Mouse (Mus musculus) right cerebral cortex, postnatal 14 days (tissue): ENCODE measurements at regions not wholly inside any gene's neighbourhood (a gene's known extent, or its start where the extent isn't known, plus 50 kb on each side); places are given as distances from the start of the nearest gene placed in this dataset.
"Not testable (repeated sequence)": the region's sequence is repeated elsewhere in the genome, so short reads cannot be mapped to it uniquely, and the experiment has no call there.

Source experiments
- DNase-seq: peaks from one replicate; pipeline ENCODE4 v3.0.0; 2022

DNA sequence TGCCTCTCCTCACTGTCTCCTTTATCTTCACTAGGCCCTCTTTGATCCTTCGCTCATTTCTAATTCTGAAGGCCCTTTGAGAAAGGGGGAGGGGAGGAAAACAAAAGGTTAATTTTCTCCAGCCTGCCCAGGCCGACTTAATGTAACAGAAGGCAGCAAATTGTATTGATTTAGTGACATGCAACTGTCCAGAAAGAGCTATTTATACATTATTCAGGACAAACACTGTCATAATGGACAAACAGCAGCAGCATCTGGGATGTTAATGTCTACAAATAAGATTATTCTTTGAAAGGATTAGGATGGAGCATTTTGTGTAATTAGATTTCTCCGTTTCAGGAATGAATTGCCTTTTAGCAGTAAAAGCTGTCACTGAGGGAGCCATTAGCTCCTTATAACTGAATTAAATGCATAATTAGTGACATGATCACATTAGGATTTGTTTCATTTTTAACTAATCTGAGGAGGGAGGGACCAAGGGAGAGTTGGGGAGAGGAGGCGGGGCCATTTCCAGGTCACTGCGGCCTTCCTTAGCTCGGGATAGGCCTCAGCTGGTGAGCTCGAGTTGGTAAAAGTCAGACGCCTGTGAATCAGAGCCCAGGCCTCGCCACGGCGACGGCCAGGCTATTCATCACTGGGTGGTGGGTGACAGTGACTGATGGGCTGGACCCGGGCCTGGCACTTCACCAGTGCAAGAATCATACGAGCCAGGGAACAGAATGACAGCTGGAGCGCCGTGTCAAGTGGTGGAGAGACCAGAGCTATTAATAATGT is 167.7 kb downstream of the Nkx6-1 start:
- DNase-seq: no peak

DNA sequence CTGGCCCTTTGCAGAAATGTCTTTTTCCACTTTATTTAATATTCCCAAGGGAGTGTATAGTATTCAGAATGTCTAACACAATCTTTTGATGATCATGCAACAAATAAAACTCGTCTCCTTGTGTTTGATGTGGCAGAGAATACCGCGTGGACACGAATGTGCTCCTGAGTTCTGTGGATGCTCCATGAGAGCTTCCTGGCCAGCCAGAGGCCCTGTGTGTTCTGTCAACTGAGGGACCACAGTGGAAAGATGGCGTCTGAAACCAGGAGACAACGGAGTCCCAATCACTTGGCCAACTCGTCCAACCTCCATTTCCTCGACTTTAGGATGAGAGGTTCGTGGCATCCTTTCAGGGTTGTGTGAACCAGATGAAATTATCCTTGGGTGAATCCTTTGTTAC is 168.6 kb downstream of the Nkx6-1 start:
- no peak for DNase-seq

DNA sequence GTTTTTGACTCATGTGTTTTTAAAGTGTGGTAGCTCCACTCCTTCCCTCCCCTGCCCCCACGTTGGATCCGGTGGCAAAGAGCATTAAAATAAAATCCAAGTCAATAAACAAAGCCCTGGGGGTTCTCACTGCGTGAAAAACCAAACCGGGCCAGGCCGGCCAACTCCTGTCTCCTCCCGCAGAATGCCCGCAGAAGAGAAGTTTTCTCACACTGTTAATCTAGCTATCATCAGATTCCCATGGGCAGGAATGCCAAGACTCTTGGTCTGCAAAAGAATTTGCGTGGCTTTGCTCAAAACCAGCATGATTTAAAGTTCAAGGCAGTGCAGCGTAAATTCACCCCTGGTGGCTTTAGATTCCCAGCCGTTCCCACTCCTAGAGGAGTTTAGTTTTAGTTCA is 219.0 kb downstream of the Nkx6-1 start:
- no peak for DNase-seq

DNA sequence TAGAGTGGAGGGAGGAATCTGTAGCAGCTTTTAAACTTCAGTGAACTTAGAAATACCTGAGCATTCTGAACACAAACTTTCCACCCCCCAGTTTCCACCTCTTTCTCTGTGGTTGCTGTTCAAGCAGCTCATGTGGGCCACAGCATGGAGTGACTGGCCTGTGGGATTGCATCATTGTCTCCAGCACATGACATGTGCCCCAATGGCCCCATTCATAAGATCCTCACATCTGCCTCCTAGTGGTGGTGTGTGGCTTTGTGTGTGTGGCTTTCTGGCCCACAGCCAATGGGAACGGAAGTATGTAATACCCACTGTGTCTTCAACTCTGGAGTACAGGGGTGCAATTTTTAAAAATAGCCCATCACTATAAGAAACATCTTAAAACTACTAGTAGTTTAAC is 223.0 kb downstream of the Nkx6-1 start:
- DNase-seq: no peak

DNA sequence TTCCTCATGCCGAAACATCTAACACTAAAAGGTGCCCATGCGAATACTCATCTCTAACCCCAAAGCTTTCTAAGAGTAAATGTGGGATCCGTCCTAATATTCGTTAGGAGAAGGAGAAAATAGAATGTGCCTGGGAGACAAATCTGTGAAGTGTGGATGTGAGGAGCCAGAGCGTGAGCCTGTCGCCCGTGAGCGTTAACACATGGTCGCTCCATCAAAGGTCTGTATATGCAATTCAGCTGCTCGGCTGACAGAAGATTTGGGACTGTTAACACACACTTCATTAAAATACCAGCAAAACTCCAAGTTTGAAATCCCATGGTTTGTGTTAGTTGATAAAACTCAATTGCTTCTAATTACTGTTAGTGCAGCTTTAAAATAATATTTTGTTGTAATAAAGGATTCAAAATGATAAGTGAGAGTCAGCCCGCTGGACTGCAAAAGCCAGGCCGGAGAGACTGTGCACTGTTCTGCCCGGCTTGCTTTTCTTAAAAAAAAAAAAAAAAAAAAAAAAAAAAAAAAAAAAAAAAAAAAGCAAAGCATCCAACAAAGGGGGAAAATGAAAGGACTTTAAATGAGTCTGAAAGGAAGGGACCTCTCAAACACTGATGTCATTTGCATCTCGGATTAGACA is 227.0 kb downstream of the Nkx6-1 start:
- DNase-seq: no peak

DNA sequence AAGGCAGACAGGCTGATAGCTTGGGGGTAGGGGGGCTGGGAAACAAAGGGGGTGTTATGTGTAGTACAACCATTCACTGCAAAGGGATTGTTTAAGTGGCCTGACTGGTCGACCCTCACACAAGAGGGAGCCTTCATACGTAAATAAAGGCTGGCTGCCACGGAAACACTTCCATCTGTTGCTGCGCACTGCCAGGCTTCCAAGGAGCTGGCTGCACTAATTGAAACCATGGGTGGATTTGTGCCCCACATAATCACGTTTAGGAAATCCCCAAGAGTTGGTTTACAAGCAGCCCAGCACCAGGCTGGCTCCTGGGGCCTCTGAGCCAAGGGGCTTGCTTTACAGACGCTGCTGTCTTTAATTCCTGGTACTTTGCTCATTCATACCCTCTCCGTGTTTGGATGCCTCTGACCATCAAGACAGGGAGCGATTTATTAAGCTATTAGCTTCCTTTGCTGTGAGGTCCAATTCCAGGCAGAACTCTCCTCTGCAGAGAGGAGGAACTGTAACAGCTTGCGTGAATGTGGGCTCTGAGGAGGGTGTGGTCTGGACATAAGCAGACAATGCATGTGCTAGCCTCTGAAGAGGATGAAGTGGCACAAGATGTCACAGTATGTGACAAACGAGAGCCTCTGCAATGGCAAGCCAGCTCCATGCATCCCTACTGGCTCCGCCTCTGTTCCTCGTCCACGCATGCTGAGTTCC is 238.6 kb downstream of the Nkx6-1 start:
- DNase-seq: no peak

DNA sequence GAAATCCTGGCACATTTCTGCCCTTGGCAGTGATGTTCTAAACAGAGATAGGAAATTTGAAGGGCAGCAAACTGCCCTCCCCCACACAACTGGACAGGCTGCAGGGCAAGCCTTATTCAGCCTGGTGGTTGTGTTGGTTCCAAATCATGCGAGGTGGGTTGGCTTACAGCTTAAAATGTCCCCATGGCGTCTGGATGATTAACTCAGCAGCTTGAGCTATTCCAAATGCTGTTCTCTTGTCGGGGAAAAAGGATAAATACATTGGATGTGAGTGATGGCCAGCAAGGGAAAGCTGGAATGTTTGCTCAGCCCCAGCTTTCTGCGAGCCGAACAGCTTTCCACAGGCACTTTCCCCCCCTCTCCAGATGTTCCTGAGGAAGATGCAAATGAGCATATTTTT is 280.5 kb downstream of the Nkx6-1 start:
- DNase-seq: no peak

DNA sequence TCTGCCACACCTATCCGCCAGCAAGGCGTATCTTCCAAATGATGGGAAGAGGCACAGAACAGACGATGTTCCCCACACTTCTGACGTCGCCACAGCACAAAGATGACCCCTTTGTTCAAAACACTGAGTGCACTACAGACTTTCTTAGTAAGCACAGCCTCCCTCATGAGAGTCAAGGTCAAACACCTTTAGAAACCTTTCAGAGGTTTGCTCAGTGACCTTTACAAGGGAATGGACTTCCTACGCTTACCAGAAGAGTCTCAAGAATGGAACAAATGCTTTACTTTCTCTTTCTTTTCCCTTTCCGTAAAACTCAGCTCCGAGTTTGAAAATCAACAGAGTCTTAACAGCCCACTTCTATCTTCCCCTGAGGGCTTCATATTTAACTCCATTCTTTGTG is 283.4 kb downstream of the Nkx6-1 start:
- no peak for DNase-seq

DNA sequence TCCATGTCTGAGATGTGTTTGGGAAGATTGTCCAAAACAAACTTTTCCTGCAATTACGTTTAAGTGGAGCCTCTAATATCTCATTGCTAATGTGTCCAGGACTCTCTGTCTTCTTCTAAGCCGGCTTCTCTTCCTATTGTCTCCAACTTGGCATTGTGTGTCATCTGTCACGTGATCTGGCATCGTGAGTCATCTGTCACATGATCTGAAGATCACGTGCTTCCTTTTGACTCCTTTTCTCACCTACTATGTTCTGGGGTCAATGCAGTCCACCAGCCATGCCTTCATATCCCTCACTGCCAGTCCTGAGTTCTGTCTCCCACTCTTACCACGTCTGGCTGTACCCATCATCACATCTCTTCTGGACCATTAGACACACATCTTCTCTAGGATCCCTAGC is 288.1 kb downstream of the Nkx6-1 start:
- no peak for DNase-seq

DNA sequence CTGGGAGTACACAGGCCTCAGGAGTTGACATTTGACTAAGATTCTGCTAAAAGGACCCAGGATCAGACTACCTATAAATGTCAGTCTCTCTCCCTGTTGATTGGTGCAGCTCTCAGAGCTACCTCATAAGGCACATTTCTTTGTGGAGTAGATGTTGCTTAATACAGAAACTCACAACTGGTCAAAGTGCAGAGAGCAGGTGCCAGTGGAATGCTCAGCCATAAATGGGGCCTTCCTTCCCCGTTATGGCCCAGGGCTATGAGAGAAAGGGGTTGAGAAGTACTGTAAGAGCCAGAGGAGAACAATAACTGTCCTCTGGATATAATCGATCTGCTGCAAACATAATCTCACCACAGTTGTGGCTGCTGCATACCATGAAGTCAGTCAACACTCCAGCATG is 290.7 kb downstream of the Nkx6-1 start:
- no peak for DNase-seq

DNA sequence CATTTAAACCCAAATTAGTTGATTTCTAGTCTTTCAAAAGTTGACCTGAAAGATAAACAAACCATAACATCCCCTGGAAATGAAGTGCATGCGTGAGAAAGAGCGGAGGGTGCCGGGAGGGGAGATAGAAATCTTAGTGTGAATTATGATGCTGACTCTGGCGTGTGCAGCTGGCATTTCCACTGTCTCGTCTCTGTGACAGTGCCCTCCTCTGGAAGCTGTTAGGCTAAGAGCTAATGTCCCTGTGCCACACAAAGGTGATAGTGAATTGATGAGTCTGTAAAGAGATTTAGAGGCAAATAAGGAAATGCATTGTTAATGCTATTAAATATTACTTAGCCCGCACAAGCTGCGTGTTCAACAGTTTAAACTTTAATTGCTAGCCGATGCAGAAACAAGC is 292.6 kb downstream of the Nkx6-1 start:
- no peak for DNase-seq

DNA sequence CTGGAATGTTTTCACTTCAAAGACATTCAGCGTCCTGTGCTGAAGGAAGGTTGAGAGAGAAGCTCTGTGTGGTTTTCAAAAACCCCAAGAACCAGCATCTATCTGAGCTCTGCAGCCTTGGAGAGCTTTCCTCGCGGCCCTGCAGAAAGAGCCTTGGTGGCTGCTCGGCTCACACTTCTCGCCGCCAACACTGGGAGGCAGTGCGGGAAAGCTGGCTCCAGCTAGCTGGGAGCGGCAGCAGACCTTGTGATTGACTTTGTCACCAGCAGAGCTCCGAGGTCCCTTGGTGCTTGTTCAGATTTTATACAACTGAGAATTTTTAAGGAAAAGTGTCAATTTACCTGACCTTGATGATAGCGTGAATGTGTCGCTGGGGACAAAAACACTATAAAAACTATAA is 299.4 kb downstream of the Nkx6-1 start:
- peak; percentile 72 for DNase-seq

DNA sequence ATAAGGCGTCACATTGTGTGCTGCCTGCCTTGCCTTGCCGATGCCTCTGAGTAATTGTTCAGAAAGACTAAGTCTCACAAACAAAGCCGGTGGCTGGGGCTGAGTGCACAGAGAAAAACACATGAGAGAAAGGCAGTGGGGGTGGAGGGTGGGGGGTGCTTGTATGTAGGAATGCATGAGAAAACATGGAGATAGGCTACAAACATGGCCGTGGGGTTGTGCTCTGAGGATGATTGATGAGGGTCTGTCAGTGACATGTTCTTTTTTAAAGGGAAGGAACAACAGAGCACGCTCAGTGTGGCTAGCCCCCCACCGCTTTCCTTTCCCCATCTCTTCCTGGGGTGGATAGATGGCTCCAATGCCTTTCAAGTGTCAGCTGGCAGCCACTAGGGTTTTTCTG is 304.8 kb downstream of the Nkx6-1 start:
- no peak for DNase-seq

DNA sequence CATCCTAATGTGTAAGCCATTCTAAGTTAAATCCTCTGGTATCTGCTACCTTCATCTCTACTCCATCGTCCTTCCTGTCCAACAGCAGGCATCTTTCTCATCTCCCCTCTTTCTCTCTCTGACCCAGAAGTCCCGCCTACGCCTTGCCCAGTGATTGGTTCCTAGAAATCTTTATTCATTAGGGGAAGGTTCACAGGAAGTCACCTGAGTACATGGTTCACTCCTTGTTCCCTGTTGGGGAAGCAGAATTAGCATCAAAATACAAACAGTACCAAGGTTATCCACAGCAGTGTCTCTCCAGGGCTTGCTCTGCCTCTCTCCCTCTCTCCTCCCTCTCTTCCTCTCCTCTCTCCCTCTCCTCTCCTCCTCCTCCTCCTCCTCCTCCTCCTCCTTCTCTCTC is 319.4 kb downstream of the Nkx6-1 start:
- DNase-seq: no peak

DNA sequence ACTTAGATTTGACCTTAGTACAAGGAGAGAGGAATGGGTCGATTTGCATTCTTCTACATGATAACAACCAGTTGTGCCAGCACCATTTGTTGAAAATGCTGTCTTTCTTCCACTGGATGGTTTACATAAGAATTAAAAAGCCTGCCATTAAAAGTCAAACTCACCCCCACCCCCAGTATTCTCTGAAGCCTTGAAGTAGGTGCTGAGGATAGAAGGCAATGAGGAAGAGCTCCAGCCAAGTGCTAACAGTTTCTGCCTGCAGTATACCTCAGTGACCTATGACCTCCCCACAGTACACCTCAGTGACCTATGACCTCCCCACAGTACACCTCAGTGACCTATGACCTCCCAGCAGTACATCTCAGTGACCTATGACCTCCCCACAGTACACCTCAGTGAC is 328.4 kb downstream of the Nkx6-1 start:
- DNase-seq: not testable (repeated sequence)

DNA sequence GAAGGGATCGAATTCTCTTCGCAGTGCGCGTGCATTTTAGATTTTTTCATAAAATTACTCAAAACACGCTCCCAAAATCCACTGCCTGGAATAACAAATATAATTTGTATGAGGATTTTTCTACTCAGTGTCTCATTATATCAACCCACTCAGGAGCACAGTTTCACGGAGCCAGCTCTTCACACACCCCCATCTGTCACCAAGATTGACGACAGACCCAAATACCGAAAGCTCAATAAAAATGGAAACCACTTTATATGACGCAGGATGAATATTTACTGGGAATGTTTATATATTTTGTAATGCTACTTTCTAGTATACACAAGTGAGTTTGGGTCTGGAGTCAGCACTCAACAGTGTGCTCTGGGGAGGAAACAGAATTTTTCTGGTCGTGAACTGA is 333.0 kb downstream of the Nkx6-1 start:
- no peak for DNase-seq

DNA sequence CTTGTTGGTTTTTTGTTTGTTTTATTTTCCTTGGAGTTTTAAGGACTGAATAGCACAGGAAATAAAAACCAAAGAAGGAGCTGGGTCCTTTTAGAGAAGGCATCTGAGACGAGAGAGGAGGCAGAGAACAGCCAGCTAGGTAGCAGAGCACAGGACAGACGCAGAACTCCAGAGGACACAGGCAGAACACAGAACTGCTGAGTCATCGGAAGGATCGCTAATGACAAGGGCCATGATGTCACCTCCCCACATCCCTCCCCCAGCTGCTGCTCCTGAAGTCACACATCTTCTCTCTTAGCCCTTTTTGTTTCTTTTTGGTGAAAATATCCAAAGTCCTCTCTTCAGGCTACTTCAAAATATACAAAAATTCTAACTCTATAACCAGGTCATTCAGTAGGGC is 338.7 kb downstream of the Nkx6-1 start:
- DNase-seq: no peak

DNA sequence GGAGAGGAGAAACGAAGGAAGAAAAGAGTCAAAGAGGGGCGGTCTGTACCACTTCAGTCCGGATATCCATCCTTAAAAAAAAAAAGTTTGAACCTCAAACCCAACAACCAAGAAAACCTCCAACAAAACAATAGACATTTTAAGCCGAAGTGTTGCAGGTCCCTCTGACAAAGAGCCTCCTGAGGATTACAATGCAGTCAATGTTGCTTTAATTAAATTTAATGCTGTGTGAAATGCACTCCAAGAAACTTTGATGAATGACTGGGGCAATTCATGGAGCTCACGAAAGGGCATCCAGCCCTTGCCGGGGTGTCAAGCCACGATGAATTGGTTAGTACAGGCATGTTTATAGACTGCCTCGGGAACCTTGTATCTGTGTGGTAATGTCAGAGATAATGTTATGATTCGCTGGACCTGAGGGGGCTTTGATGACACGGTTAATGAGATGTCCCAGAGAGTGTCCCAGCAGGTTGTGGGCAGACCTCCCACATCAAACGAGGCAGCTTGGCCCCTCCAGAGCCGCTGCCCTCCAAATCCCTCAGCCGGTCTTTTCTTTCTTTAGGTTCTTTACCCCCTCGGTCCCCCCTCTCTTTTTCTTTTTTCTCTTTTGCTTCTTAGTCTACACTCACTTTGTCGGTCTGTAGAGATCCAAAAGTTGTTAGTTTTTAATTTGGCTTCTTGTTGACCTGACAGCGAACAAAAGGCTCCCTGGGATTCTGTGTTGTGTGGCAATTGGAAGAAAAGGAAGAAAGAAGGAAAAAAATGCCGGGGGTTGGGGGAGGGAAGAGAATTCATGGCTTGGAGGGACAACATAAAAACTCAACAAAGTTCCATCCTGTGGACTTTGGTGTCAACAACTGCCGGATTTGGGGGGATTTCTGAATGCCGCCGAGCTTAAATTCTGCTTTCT is 341.5 kb downstream of the Nkx6-1 start:
- DNase-seq: no peak

DNA sequence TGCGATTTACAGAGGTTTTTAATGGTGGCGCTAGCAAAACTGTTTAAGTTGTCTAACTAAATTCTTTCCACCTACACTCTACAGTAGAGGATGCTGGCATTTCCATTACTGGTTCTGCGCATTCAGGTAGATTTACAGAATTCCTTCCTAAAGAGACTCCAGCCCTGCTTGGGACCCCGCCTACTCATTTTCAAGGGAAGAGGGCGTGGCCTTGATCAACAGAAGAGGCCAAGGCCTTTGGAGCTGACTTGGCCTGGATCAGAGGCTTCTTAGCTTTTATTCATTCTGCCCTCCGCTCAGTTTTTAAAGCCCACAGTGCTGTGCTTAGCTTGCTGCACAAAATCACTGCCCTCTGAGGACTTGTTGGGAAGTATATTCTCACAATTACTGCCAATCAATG is 364.8 kb downstream of the Nkx6-1 start:
- no peak for DNase-seq

DNA sequence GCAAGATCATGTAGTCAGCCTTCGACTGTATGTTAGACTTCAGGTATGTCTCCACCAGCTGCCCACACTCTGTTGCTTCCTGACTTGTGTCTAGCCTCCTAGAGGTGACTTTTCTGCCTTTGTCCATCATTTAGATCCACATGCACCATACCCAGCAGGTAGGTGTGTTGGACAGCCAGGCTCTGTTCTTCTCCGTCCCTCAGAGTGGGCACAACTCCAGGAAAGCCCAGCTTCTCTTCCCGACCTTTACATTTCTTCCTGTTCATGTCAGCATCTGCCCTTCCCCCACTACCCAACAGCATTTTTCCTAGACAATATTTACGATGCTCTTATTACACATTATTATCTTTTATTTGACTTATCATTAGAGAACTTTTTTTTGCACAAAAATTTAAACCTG is 366.4 kb downstream of the Nkx6-1 start:
- DNase-seq: no peak

DNA sequence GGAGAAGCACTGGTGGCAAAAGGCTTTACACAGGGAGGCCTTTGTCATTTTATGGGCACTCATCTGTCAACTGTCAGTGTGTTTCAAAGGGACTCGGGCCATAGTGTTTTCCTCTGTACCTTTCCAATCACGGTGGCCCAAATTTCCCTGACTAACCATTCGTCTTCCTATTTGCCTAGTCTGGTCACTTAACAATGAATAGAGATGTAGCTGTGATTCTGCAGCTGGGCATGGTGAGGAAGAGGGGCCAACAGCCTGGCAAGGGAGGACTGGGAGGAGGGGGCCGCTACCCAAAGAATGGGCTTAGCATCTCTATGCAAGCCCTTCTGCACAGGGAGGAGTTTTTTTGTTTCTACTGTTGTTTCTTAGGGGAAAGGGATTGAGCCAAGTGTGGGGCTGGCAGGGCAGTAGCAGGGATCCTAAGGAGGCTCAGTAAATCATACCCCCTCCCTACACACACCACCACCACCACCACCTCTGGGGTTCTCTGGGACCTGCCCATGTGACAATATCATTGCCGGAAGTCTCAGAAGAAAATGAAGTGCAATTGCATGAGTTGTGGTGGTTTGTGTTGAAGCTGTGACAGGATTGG is 367.2 kb downstream of the Nkx6-1 start:
- DNase-seq: no peak

DNA sequence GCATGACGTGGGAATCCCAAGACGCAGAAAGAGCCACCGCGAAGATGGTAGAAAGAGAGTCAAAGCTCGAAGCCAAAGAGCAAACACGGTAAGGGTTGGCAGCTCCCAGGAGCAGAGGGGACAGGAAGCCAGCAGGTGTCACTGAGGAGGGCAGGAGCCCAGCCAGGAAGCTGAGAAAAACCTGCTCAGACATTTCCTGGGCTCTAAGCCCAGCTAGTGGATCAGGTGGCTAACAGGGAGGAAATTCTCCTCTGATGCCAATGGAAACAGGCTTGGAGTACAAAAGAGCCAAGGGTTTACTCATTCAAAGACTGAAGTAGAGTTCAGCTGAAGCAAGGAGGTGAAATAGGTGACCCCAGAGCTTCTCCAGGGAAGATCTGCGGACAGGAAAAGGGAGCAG is 368.9 kb downstream of the Nkx6-1 start:
- DNase-seq: no peak

DNA sequence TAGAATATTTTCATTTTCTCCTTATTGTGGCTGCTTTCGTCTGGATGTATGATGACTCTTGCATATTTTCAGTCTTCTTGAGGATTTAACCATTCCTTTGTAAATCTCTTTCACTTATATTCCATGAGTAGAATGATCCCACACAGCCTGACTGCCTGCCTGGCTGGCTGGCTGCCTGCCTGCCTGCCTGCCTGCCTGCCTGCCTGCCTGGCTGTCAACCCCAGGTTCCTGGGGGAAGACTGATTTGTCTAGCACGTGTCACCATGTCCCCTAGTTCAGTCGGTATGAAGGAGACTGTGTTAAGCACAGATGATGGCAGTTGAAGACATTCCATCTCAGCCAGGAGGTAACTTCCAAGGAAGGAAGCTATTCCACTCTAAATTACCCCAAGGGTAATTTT is 370.8 kb downstream of the Nkx6-1 start:
- DNase-seq: no peak
